Mouse (Mus musculus) cerebellum, postnatal 14 days (tissue): ENCODE data around the gene Aplp2.
"Not testable (repeated sequence)": the region's sequence is repeated elsewhere in the genome, so short reads cannot be mapped to it uniquely, and the experiment has no call there.

Experiments used
- DNase-seq, 2 experiments: peaks; one replicate each; pipeline ENCODE4 v3.0.0; 2021; ENCODE audit warnings: mixed read lengths in 2 of 2

Aplp2 gene

DNA sequence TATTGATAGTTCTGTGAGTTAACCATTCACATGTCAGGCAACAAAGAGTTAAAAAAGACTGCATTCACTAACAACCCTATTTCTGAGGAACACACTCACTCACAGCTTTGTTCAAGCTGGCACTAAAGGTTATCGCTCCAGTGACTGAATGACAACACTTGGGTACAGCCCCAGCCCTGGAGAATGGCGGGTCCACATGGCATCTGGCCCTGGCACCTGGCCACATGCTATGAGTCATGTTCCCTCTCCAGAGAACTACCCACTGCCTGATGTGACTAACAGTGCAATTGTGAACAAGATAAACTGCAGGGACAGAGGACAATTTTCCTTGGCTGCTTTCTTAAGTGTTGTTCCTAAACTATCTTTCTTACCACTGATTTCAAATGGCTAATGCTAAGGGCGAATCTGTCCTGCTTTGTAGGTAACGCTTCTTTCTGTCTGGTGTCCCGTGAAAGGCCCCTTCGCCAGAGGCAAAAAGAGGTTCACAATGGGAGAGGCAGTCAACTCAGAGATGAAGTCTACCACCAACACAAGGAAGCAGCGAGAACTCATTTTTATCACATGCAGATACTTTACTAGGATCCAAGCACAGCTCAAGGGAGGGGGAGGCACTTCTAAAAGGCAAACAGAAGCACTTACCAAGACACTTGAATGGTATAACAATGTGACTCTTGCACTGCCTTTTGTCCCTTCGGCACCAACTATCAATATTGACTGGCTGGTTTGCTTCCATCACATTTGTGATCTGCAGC, 35.1 kb downstream of the Aplp2 start:
- DNase-seq = peak; percentile 81 to 87

DNA sequence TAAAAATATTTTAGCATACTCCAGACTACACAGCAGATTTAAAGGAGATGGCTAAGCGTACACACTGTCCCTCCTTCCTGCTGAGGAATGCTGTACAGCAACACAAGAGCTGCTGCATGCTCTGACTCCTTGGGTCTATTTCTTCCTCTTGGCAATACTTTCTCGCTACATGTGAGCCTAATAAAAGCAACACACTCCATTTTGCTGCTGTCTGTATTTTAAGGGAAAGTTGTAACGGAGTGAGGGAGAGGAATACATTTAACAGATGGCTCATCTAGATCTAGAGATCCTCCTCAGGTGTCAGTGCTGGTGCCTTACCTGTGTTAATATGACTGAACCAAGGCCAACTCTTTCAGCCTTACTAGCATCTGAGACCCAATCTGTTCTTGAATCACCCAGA, 35.6 kb downstream of the Aplp2 start:
- no peak for DNase-seq

DNA sequence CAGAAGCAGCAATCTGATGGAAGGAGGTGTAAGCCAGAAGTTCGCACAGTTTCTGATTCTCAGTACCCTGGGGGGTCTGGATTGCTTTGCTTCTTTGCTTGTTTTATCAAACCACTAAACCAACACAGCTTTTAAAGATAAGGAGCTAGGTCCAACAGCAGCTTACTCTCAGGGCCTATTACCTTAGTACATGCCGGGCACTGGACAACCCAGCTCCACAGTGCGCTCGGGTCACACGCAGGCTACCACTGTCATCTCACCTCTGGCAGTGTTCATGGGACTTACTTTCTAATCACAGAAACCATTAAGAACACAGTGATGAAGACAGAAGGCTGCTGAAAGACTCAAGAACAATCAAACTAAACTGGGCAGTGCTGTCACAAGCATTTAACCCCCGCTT, 36.3 kb downstream of the Aplp2 start:
- DNase-seq = no peak

DNA sequence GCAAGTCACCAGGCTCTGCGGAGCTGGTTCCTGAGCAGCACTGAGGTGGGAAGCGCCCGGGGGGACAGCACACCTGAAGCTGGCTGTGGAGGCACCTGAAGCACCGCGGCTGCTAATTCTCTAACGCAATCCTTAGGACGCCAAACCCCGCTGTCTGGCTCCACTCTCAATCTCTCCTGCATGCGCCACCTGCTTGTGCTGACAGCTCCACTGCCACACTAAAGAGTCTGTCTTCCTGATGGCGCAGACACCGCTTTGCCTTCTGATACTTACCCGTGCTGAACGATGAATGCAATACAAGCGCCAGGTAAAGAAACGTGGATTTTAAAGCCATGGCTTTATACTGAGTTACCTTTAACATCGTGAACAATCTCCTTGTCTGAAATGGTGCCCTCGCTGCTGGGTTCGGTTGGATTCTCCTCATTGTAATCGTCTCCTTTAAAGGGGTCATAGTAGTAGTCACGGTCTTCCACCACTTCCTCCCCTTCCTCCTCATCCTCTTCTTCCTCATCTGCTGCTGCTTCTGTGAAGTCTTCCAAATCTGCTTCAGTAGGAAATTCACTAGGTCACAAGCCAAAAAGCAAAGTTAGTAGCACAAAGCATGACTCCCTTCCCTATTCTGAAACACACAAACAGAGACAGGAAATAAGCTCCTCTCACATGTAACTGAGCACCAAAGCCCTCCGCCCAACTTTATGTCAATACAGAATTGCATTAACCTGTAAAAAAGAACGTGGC, 43.1 kb downstream of the Aplp2 start:
- DNase-seq = no peak

DNA sequence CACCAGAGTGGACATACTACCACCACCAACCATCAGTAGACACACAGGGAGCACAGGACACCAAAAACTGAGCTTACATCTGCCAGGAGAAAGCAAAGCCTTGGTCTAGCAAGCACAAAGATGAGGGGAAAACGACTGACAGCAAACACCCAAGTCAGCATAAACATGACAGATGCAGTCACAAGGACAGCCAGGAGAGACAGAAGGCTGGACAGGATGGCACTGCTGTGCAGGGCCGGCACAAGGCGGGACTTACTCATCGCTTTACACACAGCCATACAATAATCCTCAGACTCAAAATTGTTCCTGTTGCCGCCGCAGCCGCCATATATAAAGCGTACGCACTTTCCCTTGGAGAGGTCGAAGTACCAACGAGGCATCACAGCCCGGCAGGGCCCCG, 44.3 kb downstream of the Aplp2 start:
- no peak for DNase-seq

DNA sequence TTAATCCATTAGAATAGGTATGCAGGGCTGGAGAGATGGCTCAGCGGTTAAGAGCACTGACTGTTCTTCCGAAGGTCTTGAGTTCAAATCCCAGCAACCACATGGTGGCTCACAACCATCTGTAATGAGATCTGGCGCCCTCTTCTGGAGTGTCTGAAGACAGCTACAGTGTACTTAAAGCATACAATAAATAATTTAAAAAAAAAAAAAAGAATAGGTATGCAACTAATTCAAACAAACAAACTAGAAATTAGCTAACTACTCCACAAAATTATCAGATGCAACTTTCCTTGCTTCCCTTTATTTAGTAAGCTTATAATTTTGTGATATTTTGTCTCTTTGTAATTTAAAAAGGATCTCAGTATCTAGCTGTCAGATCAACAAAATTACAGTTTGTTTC, 46.1 kb downstream of the Aplp2 start:
- DNase-seq = not testable (repeated sequence)

DNA sequence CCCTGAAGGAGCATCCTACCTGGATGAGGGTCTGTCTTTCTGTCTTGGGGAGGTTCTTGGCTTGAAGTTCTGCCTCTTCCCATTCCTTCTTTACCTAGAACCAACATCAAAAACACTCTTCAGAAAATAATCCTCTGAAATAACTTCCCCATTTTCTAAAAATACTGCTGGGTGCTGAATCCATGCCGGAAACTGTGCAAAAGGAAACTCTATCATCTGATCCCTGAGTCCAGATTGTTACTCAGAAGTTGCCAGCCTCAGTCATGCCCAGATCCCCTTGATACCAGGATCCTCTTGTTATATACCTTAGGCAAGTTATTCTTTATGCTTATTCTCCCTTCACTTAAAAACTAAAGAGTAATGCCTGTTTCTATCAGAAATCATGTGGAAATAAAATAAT, 48.3 kb downstream of the Aplp2 start:
- DNase-seq = no peak

DNA sequence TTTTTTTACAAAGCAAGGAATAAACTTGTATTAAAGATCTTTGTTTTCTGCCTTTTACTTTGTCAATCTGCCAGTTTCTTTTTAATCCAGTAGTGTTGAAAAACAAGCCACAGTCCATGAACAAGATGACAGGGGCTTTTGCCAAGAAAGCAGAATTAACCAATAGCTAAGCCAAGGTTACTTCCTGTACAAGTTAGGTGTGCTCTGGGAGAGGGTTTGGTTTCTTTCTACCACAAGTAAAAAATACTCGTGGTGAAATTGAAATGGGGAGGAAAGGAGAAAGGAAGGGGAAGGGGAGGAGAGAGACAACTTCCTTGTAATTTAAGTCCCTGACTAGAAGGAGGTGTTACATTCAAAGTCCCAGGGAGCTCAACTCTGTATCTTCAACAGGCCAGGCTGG, 48.7 kb downstream of the Aplp2 start:
- DNase-seq = no peak

DNA sequence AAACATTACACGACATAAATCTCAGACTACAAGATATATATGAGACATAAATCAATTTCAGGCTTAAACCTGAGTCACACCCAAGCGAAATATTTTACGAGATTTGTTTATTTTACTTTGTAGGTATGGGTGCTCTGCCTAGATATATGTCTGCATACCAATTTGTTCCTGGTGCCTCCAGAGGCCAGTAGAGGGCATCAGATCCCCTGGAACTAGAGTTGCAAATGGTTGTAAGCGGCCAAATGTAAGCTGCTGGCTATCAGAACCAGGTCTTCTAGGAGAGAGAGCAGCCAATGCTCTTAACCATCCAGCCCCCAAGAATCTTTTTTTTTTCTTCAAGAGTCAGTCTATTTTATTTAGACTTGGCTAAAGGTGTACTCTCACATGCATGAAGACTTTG, 51.7 kb downstream of the Aplp2 start:
- DNase-seq = peak; percentile 49 to 50

DNA sequence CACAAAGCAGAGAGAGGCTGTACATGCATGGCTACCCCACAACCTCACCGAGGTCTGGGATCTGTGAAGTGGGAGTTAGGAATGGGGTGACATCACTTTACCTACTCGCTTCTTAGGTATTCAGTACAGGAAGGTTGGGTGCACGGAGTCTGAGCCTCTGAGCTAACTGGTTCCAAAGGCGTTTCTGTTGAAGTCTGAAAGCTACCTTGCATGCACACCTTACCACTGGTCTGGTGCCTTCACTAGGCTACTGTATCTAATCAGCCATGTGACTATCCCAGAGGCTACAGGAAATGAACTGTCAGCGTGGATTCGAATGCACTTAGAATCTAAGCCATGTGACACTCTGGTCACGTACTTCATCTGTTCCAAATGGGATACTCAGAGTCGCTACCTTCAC, 55.0 kb downstream of the Aplp2 start:
- no peak for DNase-seq

DNA sequence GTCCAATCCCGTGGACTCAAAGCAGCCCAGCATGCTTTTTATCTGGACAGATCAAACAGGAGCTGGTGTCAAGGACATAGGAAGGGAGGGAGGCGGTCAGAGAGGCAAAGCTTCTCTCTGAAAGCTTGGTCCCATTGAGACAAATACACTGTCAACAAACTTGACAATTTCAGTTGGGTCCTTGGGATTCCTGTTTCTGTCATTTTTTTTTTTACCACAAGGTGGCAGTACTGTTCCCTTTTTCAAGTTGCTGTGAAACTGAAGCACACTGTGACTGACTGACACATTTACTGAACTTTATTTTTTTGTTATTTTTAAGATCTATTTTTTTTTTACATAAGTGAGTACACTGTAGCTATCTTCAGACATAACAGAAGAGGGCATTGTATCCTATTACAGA, 60.6 kb downstream of the Aplp2 start:
- DNase-seq = peak; percentile 25 to 48

DNA sequence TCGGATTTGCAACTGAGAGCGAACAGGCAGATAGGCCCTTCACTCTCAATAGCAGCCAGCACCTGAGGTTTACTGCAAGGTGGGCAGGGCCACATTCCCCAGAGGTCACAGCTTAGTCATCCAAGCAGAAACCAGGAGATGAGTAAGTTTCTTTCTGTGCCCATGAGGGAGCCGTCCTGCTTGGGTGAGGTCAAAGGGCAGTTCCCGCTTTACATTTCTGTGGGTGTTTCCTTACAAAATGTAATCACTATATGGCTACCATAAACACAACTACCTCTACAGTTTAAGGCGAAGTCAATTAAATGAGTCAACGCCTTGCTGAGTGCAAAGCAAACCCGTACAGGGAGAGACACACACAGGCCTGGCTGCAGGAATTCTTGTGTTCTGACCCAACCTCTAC, 63.5 kb downstream of the Aplp2 start:
- DNase-seq = no peak

DNA sequence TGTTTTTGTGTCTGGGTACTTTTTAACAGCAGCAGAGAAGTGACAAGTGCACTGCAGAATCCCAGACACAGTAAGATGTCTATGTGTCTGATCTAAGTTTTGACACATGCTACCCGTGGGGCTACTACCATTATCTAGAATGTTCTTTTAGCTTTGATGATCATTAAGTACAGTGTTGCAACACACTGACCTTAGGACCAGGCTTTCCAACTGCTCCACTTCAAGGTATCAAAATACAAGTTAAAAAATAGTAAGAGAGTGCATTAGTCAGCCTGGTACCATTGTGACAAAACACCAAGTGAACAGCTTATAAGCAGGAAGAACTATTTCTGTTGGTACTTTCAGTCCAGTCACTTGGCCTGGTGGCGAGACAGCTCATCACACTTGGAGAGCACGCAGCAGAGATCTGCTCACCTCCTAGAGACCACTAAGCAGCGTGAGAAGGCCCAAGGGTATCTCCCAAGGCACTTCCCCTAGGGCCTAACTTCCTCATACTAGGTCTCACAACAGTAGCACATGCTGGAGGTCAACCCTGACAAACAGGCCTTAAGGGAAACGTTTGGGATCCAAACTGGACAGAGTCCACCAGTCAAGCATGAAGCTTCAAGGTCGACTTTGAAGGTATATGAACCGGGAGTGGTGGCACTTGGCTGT, 66.2 kb downstream of the Aplp2 start:
- no peak for DNase-seq

DNA sequence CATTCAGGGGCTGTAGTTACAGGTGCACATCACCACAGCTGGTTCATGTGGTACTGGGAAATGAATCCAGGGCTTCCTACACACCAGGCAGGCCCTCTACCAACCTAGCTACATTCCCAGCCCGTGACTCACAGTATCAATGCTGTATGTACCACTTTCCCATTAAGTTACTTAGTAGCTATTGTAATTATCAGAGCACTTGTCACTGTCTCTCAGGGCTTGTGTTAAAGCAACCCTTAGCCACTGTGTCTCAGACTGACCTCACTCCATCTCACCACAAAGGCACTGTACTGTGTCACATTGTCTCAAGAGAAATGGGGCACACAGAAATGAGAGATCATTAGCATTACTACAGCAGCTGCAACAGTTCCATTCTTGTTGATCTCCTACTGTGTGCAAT, 68.7 kb downstream of the Aplp2 start:
- DNase-seq = no peak

DNA sequence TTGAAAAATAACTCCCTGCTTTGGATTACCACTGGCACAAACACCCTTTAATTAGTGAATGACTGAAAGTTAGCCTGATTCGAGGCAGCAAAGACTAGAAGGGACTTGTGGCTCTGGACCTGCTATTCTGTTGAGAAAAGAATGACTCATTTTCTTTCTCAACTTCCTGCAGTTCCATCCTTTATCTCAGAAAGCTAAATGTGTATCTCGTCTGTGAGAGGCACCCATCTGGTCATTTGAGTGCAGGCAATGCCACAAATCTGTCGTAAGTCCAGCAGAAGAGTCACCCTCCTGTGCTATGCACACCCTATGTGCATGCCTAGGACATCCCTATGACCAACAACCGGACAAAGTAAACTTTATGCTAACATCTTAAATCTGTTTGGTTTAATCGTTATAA, 78.5 kb downstream of the Aplp2 start:
- DNase-seq = no peak

DNA sequence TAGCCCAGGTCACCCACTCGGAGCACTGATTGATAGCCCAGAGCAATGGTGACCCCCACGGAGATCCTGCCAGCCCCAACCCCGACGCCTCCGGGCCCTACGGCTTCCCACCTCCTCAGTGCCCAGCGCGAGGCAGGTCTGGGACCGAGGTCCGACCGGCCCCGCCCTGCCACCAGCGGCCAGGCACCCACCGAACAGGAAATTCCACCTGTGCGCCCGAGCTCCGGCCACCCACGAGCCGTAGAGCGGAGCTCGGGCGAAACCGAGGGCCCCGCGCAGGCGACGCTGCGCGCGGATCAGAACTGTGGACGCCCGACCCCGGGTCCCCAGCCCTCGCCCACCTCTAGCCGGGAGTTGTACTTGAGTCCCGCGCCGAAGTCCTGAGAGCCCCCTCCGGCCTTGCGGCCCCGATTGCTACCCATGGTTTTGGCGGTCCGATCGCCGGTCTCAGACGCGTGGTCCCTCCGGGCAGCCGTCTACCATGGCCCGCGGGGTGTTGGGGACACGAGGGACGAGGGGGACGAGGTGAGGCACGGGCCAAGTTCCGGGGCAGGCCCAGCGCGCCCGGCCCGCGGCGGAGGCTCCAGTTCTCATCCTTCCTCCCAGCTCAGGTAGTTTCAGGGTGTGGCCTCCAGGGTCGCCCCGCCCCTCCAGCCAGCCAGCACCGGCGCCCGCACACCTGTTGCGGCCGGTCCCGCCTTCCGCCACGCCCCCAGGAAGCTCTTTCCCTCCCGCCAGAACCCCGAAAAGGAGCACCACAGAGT, 80.2 kb downstream of the Aplp2 start, which contains the start of gene St14:
St14 (minus strand) TSS at position 649 of the 764 bp plus-strand sequence.
- peak in 1 of 2 experiments; percentile 41 for DNase-seq

DNA sequence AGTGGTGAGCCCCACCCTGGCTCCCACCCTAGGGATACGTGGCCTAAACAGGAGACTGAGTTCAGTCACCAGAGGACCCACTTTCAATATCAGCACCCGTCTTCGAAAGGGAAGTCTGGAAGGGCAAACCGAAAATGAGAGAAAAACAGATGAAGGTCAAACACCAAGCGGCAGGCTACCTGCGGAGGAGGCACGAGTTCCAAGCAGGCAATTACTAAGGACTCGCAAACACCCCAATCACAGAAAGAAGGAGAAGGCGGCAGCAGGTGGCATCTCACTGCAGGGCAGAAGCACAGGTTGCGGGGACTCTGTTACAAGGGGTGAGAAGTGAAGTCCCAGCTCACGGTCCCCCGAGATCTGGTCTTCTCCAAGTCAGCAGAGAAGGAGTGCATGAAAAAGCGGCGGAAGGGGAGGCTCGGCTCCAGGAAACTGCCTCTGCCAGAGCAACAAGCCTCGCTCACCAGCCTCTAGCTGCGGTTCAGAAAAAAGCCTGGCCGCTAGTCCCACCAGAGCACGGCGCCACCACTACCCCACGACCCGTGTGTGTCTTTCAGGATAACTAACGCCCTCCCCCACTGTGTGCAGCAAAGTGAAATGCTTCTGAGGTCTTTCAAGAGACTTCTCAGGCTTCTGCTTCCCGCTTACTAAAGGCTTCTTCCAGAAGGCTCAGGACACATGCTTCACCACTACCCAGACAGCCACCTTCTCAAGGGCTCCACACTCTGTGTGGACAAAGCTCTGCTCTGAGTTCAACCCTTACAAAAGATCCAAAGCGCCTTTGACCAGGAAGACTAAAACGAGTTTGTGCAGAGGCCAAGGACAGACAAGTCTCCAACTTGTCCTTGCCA, 81.0 kb downstream of the Aplp2 start:
- no peak for DNase-seq

DNA sequence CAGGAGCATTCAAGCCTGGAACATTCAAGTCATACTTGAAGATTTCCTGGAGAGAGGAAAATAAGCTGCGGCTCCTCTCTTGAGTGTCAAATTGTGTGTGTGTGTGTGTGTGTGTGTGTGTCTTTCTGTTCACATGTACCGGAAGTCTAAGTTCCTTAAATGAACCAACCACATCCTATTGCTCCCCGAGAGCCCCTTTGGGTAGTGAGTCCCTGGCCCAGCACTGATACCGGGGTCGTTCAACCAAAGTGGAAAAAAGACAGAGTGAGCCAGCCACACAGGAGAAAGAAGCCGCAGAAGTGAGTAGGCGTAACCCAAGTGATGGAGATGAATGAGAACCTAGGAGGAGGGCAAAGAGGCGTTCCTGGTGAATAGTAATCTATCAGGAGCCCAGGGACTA, 81.7 kb downstream of the Aplp2 start:
- no peak for DNase-seq

DNA sequence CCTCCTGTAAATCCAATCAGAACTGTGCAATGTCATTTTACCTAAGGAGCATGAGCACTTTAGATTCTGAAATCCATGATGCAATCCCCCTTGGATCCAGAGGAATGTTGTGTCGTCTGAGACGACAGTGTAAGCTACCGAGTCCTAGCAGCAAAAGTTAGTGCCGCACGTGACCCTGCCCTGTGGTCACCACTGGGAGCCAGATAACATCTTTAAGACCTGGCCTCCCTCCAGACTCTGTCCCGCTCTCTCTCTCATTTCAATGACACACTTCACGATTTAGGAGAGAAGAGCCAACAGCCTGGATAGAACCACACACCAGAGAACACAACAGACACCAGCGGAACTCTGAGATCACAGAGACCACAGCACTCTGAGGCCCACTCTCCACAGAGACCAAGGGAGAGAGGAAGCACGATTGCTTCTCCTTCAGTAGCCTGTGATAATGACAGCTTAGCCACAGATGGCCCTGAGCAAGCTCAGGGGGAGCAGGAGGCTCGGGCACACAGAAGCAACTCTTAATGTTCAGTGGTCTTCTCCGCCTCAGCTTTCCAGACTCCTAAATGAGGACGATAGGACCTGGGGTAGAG, 83.6 kb downstream of the Aplp2 start:
- no peak for DNase-seq

DNA sequence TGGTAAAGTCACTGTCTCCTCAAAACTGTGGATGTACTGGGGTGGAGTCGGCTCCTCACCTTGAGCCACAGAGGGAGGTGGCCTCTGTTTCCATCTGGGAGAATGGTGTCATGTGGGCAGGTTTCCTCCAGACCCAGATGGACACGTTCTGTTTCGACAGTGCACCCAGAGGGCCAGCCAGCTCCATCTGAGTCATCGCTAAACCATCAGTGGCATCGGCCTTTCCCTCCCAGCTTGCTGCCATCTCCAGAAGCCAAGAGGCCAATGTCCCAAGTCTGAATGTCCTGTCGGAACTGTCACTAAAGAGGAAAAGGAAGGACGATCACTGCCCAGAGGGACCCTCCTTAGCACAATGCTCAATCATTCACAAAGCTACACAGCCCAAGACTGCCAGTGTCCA, 85.5 kb downstream of the Aplp2 start:
- no peak for DNase-seq

DNA sequence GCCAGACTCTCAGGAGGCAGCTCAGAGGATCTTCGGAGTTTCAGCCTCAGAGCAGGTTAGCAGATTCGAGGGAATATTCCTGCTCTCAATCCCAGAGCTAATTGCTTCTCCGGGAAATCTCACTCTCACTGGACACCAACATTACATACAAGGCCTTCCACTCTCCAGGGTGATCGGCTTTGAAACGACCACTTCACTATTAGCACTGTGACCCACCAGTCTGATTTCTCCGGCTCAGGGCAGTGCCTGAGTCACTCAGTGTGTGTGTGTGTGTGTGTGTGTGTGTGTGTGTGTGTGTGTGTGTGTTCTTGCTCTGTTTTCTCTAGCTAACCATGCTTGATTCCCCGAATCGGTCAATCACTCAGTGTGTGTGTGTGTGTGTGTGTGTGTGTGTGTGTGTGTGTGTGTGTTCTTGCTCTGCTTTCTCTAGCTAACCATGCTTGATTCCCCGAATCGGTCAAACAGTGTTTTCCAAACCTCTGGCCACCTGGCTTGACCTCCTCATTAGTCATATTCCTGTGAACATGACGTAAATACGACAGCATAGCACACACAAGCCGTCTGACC, 89.1 kb downstream of the Aplp2 start:
- no peak for DNase-seq

DNA sequence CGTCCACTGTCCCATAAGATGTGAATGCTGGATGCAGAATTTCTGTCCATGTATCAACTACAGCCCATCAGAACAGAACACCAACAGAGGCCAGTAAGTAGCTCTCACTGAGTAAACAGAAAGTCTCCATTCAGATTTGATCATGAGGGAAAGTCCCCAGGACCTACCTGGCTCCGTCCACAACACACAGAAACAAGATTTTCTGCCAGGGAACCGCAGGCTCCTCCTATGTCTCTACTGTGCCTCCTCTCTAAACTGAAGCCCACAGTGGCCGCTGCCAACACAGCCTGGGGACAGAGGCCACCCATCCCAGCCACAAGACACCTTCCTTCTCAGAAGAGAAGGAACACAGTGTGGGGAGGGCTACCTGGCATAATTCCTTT, 91.1 kb downstream of the Aplp2 start:
- DNase-seq = no peak
